Mouse (Mus musculus) liver, embryonic 14.5 days (tissue): ENCODE data around the gene Ormdl3. TPM values are rescaled to one million over a fixed set of nuclear protein-coding genes. Genes with fewer than 3 reads are reported as not detected.
"Not testable (repeated sequence)": the region's sequence is repeated elsewhere in the genome, so short reads cannot be mapped to it uniquely, and the experiment has no call there.

Experiments used
- ATAC-seq: fragments of 200-750 bp; cut with Nextera tagmentation; 2 replicates; pipeline ENCODE4 v1.8.0; 2017; ENCODE audit warnings: moderate number of reproducible peaks, mild to moderate bottlenecking, moderate library complexity; ENCODE audit not compliant: insufficient read depth
- DNase-seq, 3 experiments: peaks; one replicate each; pipeline ENCODE4 v3.0.0-alpha.2; 2012 to 2013; ENCODE audit warnings: low read depth in 3 of 3, low spot score in 3 of 3
- H3K27ac ChIP-seq: fragments of 300-500 bp; sonication (generic); 2 replicates; pipeline ENCODE4 v1.5.1; 2014; ENCODE audit warnings: moderate library complexity, mild to moderate bottlenecking, control low read depth, inconsistent platforms
- H3K27me3 ChIP-seq: fragments of 300-500 bp; sonication (generic); 2 replicates; pipeline ENCODE4 v1.6.1; 2014; ENCODE audit warnings: mild to moderate bottlenecking, low read length, moderate library complexity; ENCODE audit not compliant: control insufficient read depth, insufficient read depth
- H3K36me3 ChIP-seq: fragments of 300-500 bp; sonication (generic); replicated peaks from 2 replicates; pipeline ENCODE4 v1.6.1; 2014; ENCODE audit warnings: low read depth; ENCODE audit not compliant: control insufficient read depth, insufficient read depth
- H3K4me1 ChIP-seq, 2 experiments: fragments of 200-500 bp in 1 of 2; fragments of 300-500 bp in 1 of 2; sonication (generic) in 1 of 2; replicated peaks; 2 replicates each; pipeline ENCODE4 v1.6.1; 2012 to 2014; ENCODE audit warnings: antibody characterized with exemption in 1 of 2, inconsistent platforms in 1 of 2, low read length in 1 of 2; ENCODE audit not compliant: control insufficient read depth in 2 of 2, insufficient read depth in 2 of 2
- H3K4me2 ChIP-seq: fragments of 300-500 bp; sonication (generic); 2 replicates; pipeline ENCODE4 v1.6.1; 2014; ENCODE audit warnings: low read depth, mild to moderate bottlenecking, control low read depth, moderate library complexity
- H3K4me3 ChIP-seq, 2 experiments: fragments of 200-500 bp in 1 of 2; fragments of 300-500 bp in 1 of 2; sonication (generic) in 1 of 2; 2 replicates each; pipeline ENCODE4 v1.5.1; 2012 to 2014; ENCODE audit warnings: low read depth in 2 of 2, low read length in 2 of 2, mild to moderate bottlenecking in 2 of 2, control low read depth in 1 of 2, inconsistent platforms in 1 of 2, moderate library complexity in 1 of 2; ENCODE audit not compliant: insufficient read depth in 1 of 2
- H3K9ac ChIP-seq: fragments of 300-500 bp; sonication (generic); replicated peaks from 2 replicates; pipeline ENCODE4 v1.6.1; 2014; ENCODE audit warnings: mild to moderate bottlenecking, control low read depth, moderate library complexity
- H3K9me3 ChIP-seq: fragments of 300-500 bp; sonication (generic); 2 replicates; pipeline ENCODE4 v1.6.1; 2016; ENCODE audit warnings: low read length, mixed read lengths; ENCODE audit not compliant: control insufficient read depth
- CTCF ChIP-seq: IDR thresholded peaks from 2 replicates; pipeline ENCODE4 v1.5.1; 2016; ENCODE audit warnings: antibody characterized with exemption, low read depth, control low read depth
- EP300 ChIP-seq: IDR thresholded peaks from 2 replicates; pipeline ENCODE4 v1.6.1; 2016; ENCODE audit warnings: antibody characterized with exemption, low read depth
- WGBS: fragments of 180-500 bp; shearing (Covaris S2); extraction: QIAGEN DNeasy Blood & Tissue Kit; methylation state at CpG from one replicate; pipeline ENCODE4 v1.1.7; 2014; ENCODE audit not compliant: insufficient replicate concordance; 5-methylcytosine and 5-hydroxymethylcytosine counted together
- polyA plus RNA-seq, 2 experiments: library from polyadenylated mRNA; depleted of rRNA in 1 of 2; stranded (reverse) in 1 of 2; unstranded in 1 of 2; fragments of >200 nt; fragmentation: Nextera tagmentation in 1 of 2; extraction: Ambion mirVana in 1 of 2; gene quantifications; 2 replicates each; pipeline versions ENCODE4 v1.2.1 to v1.2.3; 2012 to 2014

Ormdl3 gene
- 23.4 and 27.4 TPM in 2 replicates for polyA plus RNA-seq (2012; rRNA removed)
- 6.4 and 6.8 TPM in 2 replicates for polyA plus RNA-seq (2014; fragmentation: Nextera tagmentation; extraction: Ambion mirVana)

DNA sequence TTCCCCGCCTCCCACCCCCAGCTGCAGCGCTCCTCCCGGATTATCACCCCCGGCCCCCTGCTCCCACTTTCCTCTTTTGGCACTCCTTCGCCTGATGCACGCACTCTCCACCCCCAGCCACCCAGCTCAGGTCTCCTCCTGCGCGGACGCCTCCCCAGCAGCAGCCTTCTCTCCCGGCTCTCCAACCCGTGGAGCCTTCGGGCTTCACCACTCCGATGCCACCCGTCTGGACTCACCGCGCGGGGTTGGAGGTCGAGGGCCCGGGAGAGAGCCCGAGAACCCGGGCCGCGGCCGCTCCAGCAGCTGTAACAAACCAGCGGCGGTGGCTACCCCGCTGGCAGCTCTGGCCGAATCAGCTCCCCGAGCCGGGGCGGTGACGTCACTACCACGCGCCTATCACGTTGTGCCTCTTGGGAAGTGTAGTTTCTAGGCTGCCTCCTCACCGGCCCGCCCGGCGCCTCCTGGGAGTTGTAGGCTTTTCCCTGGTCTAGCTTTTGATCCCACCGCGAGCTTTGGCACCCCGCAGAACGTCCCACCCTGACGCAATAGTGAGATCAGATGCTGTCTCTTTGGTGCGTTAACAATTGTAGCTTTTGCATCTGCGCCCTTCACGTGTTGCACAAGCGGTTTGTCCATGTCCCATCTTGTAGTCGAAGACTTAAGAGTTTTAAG, at the start of gene Ormdl3:
Gene Ormdl3, minus strand, starts transcription at position 477 of the 672 bp plus-strand sequence.
- Histone ChIP-seq H3K36me3 (peaks cover 10% of the 10 kb centered on the region), H3K4me1 (peaks cover 50 to 62% of the 10 kb centered on the region in 2 experiments)
- WGBS: 1% methylated on average over 49 of the region's 49 CpGs

DNA sequence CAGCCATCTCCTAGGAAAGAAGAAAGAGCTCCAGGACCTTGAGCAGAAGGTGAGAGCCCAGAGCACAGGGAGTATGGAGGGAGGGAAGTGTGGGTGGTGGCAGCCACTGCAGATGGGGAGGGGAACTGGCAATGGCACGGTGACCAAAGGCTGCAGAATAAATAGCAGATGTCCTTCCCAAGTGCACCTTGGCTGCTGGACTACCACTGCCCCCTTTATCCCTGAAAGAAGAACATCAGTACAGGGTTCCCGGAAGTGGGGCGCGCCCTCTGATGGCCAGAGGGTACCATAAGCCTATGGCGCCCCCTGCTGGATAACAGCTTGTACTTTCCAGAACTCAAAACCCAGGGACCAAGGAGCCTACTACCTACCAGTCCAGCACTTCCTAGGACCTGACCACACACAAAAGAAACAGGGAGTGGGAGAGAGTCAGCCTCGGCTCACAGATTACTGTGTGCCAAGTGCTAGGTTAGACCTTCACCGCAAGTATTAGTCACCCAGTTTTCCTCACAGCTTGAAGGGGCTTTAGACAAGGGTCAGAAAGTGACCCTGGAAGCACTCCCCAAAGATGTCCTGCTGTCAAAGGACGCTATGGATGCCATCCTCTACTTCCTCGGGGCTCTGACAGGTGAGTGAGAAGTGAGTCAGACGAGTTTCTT, 48.3 kb upstream of the Ormdl3 start:
- ATAC-seq: 0 out of 2 replicates have a peak, but pooled peaks have one; percentile 21
- not testable (repeated sequence) for H3K9ac ChIP-seq, H3K9me3 ChIP-seq, H3K4me2 ChIP-seq, H3K4me1 ChIP-seq, H3K4me3 ChIP-seq, H3K27me3 ChIP-seq, H3K36me3 ChIP-seq, H3K27ac ChIP-seq
- peak; percentile 74 for TF ChIP-seq CTCF
- peak in 2 of 3 experiments; percentile 7 to 14 for DNase-seq
- WGBS: 18% methylated on average over 10 of the region's 10 CpGs

More for the DNA sequence above, at the start of gene Ormdl3:
- TF ChIP-seq EP300: peak; percentile 16; the same call in 1 of the 2 replicates
- TF ChIP-seq CTCF: no peak
- Histone ChIP-seq H3K4me2 (peak within 1 kb of the TSS; percentile 94), H3K9ac (peak within 1 kb of the TSS; percentile 98), H3K9me3 (no peaks in the 10 kb centered on the region), H3K4me3 (peak within 1 kb of the TSS; percentile 77 to 98), H3K27me3 (no peaks in the 10 kb centered on the region), H3K27ac (peak within 1 kb of the TSS; percentile 95)
- DNase-seq (peak; percentile 96 to 97 (median 96)), ATAC-seq (peak; percentile 67)

DNA sequence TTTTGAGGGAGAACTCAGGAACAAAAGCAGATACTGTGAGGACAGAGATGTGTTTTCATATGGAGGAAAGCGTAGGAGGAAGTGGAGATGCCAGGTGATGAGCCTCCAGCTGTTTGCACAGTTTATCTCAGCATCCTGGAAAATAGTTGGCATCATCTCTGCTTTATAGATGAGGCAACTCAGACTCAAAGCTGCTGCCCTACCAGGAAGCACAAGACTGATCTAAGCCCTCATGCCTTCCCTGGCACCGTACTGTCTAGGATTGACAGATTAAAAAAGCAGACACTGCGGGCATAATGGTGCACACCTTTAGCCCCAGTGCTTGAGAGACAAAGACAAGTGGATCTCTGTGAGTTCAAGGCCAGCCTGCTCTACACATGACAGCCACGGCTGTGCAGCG, 43.5 kb upstream of the Ormdl3 start:
- no peak for ATAC-seq
- Histone ChIP-seq H3K36me3 (no peaks in the 10 kb centered on the region), H3K9ac (no peak overlapping the region), H3K27ac (no peak overlapping the region), H3K9me3 (no peaks in the 10 kb centered on the region), H3K4me3 (no peak overlapping the region), H3K27me3 (no peaks in the 10 kb centered on the region), H3K4me1 (no peaks in the 10 kb centered on the region), H3K4me2 (no peak overlapping the region)
- DNase-seq: no peak
- 65% methylated on average over 5 of the region's 5 CpGs for WGBS
- TF ChIP-seq EP300: no peak
- no peak for TF ChIP-seq CTCF

DNA sequence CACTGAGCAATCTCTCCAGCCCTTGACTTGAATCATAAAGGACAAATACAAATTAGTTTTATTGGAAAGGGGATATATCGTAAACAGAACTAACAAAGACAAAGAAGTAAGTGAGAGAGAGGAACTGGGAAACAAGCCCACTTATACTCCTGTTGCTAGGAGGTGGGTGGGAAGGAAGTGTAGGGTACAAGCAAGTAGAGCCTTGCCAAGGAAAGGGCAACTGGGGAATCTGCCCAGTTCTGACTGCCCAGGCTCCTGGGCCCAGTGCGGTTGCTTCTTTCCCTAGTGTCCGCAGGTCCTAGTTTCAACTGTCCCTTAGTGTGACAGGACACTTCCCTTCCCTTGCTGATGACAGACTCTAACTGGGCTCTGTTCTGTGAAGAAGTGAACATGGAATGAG, 41.5 kb upstream of the Ormdl3 start:
- WGBS: 88% methylated on average over 3 of the region's 3 CpGs

More for the DNA sequence above, 41.5 kb upstream of the Ormdl3 start:
- Histone ChIP-seq H3K36me3 (no peaks in the 10 kb centered on the region), H3K4me1 (no peaks in the 10 kb centered on the region), H3K27me3 (no peaks in the 10 kb centered on the region), H3K9me3 (no peaks in the 10 kb centered on the region), H3K27ac (no peak overlapping the region), H3K9ac (no peak overlapping the region), H3K4me3 (no peak overlapping the region), H3K4me2 (no peak overlapping the region)
- DNase-seq (no peak), ATAC-seq (no peak)
- TF ChIP-seq EP300 (no peak), CTCF (no peak)
